Comparison of ENCODE assay signal across 26 mouse cellular contexts in genomic region chr12:12334486-12334885, GRCm38 (mm10).
DNase-seq lines count a peak whose midpoint lies in the region; ATAC-seq and TF ChIP-seq lines count a peak whose summit lies in the region.
"Had no signal": no experiment of that assay in that cellular context is flagged by ENCODE, and none has a peak within 500 bp of the region (broad histone marks: within the 10 kb centered on the region; RNA-seq: fewer than 3 reads in every experiment).

No protein-coding gene starts in this region.

- 0 out of 2 replicates have a peak overlapping the region, but pooled peaks have one; percentile 0 for H3K27ac ChIP-seq in forebrain, embryonic 15.5 days (replicated peaks)
- H3K27ac ChIP-seq in forebrain, embryonic 12.5 days, result no peak overlapping the region
- H3K27ac ChIP-seq in heart, embryonic 11.5 days (ENCODE audit: low read depth, low read length), result no peak overlapping the region
- no peak overlapping the region for H3K27ac ChIP-seq in lung, embryonic 14.5 days (ENCODE audit: low read depth)
- H3K27ac ChIP-seq: embryonic facial prominence, embryonic 10.5 days; embryonic facial prominence, embryonic 15.5 days; forebrain, embryonic 13.5 days; hindbrain, embryonic 14.5 days; kidney, embryonic 15.5 days; limb, embryonic 10.5 days; limb, embryonic 15.5 days; liver, embryonic 13.5 days; neural tube, embryonic 15.5 days had no signal

- no peaks in the 10 kb centered on the region for H3K4me1 ChIP-seq in forebrain, embryonic 15.5 days
- H3K4me1 ChIP-seq in forebrain, embryonic 12.5 days, result no peaks in the 10 kb centered on the region
- H3K4me1 ChIP-seq in heart, embryonic 11.5 days (ENCODE audit: control insufficient read depth, insufficient read depth, low read length), result no peaks in the 10 kb centered on the region
- no peaks in the 10 kb centered on the region for H3K4me1 ChIP-seq in lung, embryonic 14.5 days (ENCODE audit: insufficient read depth)
- no peaks in the 10 kb centered on the region; the same call in 1 of the 2 replicates for H3K4me1 ChIP-seq in lung, adult 2 months (ENCODE audit: control insufficient read depth, insufficient read depth, low read length)
- H3K4me1 ChIP-seq: embryonic facial prominence, embryonic 10.5 days; embryonic facial prominence, embryonic 15.5 days; forebrain, embryonic 13.5 days; kidney, embryonic 15.5 days; limb, embryonic 10.5 days; limb, embryonic 15.5 days; liver, embryonic 13.5 days; neural tube, embryonic 15.5 days had no signal

- peak; percentile 50 for DNase-seq in heart, adult 8-10 months (ENCODE audit: low spot score)
- peak; percentile 76 for DNase-seq in lung, embryonic 14.5 days
- DNase-seq in lung, adult 2 months, result no peak
- DNase-seq in lung, postnatal 25 days (ENCODE audit: low spot score), result peak; percentile 46
- no peak for DNase-seq in adrenal gland, postnatal 25 days
- DNase-seq: adrenal gland, adult 8-10 months; cerebellum, adult 8-10 months; gastrocnemius, postnatal 10 days; liver, embryonic 13.5 days; midbrain, embryonic 14.5 days; retina, postnatal 1 day; right cerebral cortex, postnatal 14 days had no signal

- no peak for TF ChIP-seq CTCF in lung, embryonic 14.5 days (IDR thresholded peaks at IDR 0.05; ENCODE audit: low read depth)
- TF ChIP-seq CTCF in lung, adult 2 months (IDR thresholded peaks at IDR 0.05; ENCODE audit: insufficient read depth, low read length), result no peak

- no peak overlapping the region for H3K9ac ChIP-seq in forebrain, embryonic 15.5 days (replicated peaks)
- H3K9ac ChIP-seq in forebrain, embryonic 12.5 days, result no peak overlapping the region
- H3K9ac ChIP-seq in heart, embryonic 11.5 days (ENCODE audit: low read depth, low read length), result no peak overlapping the region
- H3K9ac ChIP-seq in lung, embryonic 14.5 days, result no peak overlapping the region
- H3K9ac ChIP-seq: embryonic facial prominence, embryonic 15.5 days; forebrain, embryonic 13.5 days; hindbrain, embryonic 14.5 days; kidney, embryonic 15.5 days; limb, embryonic 15.5 days; liver, embryonic 13.5 days; neural tube, embryonic 15.5 days had no signal

- no peak for TF ChIP-seq POLR2A in lung, adult 2 months (IDR thresholded peaks at IDR 0.05; ENCODE audit: borderline replicate concordance, extremely low read depth, low read depth, low read length)

- H3K9me3 ChIP-seq in forebrain, embryonic 15.5 days, result no peaks in the 10 kb centered on the region
- no peaks in the 10 kb centered on the region for H3K9me3 ChIP-seq in forebrain, embryonic 12.5 days
- no peaks in the 10 kb centered on the region for H3K9me3 ChIP-seq in heart, embryonic 11.5 days (replicated peaks; ENCODE audit: control insufficient read depth, low read length)
- no peaks in the 10 kb centered on the region for H3K9me3 ChIP-seq in lung, embryonic 14.5 days (ENCODE audit: low read depth, low read length)
- H3K9me3 ChIP-seq: embryonic facial prominence, embryonic 10.5 days; embryonic facial prominence, embryonic 15.5 days; forebrain, embryonic 13.5 days; kidney, embryonic 15.5 days; limb, embryonic 10.5 days; limb, embryonic 15.5 days; liver, embryonic 13.5 days; megakaryocyte, embryonic 14.5 days; neural tube, embryonic 15.5 days had no signal

- H3K4me2 ChIP-seq in forebrain, embryonic 15.5 days (replicated peaks), result no peak overlapping the region
- H3K4me2 ChIP-seq in forebrain, embryonic 12.5 days, result no peak overlapping the region
- H3K4me2 ChIP-seq in heart, embryonic 11.5 days, result no peak overlapping the region
- H3K4me2 ChIP-seq in lung, embryonic 14.5 days, result no peak overlapping the region
- H3K4me2 ChIP-seq: embryonic facial prominence, embryonic 15.5 days; forebrain, embryonic 13.5 days; hindbrain, embryonic 14.5 days; kidney, embryonic 15.5 days; limb, embryonic 15.5 days; liver, embryonic 13.5 days; neural tube, embryonic 15.5 days had no signal

- no peak for ATAC-seq in forebrain, embryonic 15.5 days (replicated peaks)
- no peak for ATAC-seq in forebrain, embryonic 12.5 days (ENCODE audit: low FRiP score)
- no peak for ATAC-seq in heart, embryonic 11.5 days (replicated peaks; ENCODE audit: insufficient number of reproducible peaks, low FRiP score, low TSS enrichment)
- peak; percentile 66; the same call in 1 of the 2 replicates for ATAC-seq in lung, embryonic 14.5 days (ENCODE audit: insufficient read depth)
- ATAC-seq: forebrain, embryonic 13.5 days; intestine, postnatal 0 days had no signal

- 87% methylated on average over 5 of the region's 5 CpGs for WGBS in forebrain, embryonic 15.5 days
- WGBS in forebrain, embryonic 12.5 days, result 88% methylated on average over 5 of the region's 5 CpGs
- 70% methylated on average over 5 of the region's 5 CpGs for WGBS in heart, embryonic 11.5 days (ENCODE audit: insufficient replicate concordance)
- 58% methylated on average over 5 of the region's 5 CpGs for WGBS in lung, embryonic 14.5 days
- WGBS in lung, adult 2 months, result 66% methylated on average over 5 of the region's 5 CpGs

- no peak overlapping the region for H3K4me3 ChIP-seq in forebrain, embryonic 15.5 days
- no peak overlapping the region for H3K4me3 ChIP-seq in forebrain, embryonic 12.5 days (replicated peaks)
- no peak overlapping the region for H3K4me3 ChIP-seq in heart, embryonic 11.5 days (ENCODE audit: low read depth, low read length)
- H3K4me3 ChIP-seq in lung, embryonic 14.5 days (ENCODE audit: low read depth, low read length), result no peak overlapping the region
- no peak overlapping the region for H3K4me3 ChIP-seq in lung, adult 2 months (replicated peaks; ENCODE audit: extremely low read depth, low read depth, low read length)
- H3K4me3 ChIP-seq: embryonic facial prominence, embryonic 10.5 days; embryonic facial prominence, embryonic 15.5 days; forebrain, embryonic 13.5 days; kidney, embryonic 15.5 days; limb, embryonic 10.5 days; limb, embryonic 15.5 days; liver, embryonic 13.5 days; megakaryocyte, embryonic 14.5 days; neural tube, embryonic 15.5 days had no signal

- H3K36me3 ChIP-seq in forebrain, embryonic 15.5 days, result no peaks in the 10 kb centered on the region
- H3K36me3 ChIP-seq in forebrain, embryonic 12.5 days (replicated peaks), result no peaks in the 10 kb centered on the region
- H3K36me3 ChIP-seq in heart, embryonic 11.5 days (ENCODE audit: control insufficient read depth, insufficient read depth, low read length), result no peaks in the 10 kb centered on the region
- no peaks in the 10 kb centered on the region for H3K36me3 ChIP-seq in lung, embryonic 14.5 days (ENCODE audit: insufficient read depth)
- H3K36me3 ChIP-seq: embryonic facial prominence, embryonic 10.5 days; embryonic facial prominence, embryonic 15.5 days; G1E; kidney, embryonic 15.5 days; limb, embryonic 10.5 days; limb, embryonic 15.5 days; liver, embryonic 13.5 days had no signal

- H3K27me3 ChIP-seq in forebrain, embryonic 15.5 days, result no peaks in the 10 kb centered on the region
- no peaks in the 10 kb centered on the region for H3K27me3 ChIP-seq in forebrain, embryonic 12.5 days
- no peaks in the 10 kb centered on the region for H3K27me3 ChIP-seq in heart, embryonic 11.5 days (ENCODE audit: control insufficient read depth, insufficient read depth, low read length)
- no peaks in the 10 kb centered on the region for H3K27me3 ChIP-seq in lung, embryonic 14.5 days (ENCODE audit: insufficient read depth, low read length)
- H3K27me3 ChIP-seq: embryonic facial prominence, embryonic 15.5 days; forebrain, embryonic 13.5 days; kidney, embryonic 15.5 days; limb, embryonic 15.5 days; liver, embryonic 13.5 days; megakaryocyte, embryonic 14.5 days; neural tube, embryonic 15.5 days had no signal

Comparison
In these comparisons a context has a peak if more than half of its experiments do, and no peak if none do; other contexts are left out.
1. DNase-seq: peak in heart, adult 8-10 months (single experiment), lung, embryonic 14.5 days (single experiment) and lung, postnatal 25 days (single experiment); none in lung, adult 2 months (single experiment) and adrenal gland, postnatal 25 days (single experiment).